Mouse (Mus musculus) myocyte (in vitro differentiated cells): ENCODE results near the gene Btbd16.

Experiments
- E2F4 ChIP-seq: IDR thresholded peaks from one replicate; pipeline ENCODE4 v1.6.1; 2011; ENCODE audit warnings: mild to moderate bottlenecking, control low read depth, moderate library complexity; ENCODE audit not compliant: insufficient read depth
- MAX ChIP-seq: IDR thresholded peaks from one replicate; pipeline ENCODE4 v1.6.1; 2011; ENCODE audit warnings: low read depth, mild to moderate bottlenecking, control low read depth
- POLR2A ChIP-seq: IDR thresholded peaks from one replicate; pipeline ENCODE4 v1.6.1; 2011; ENCODE audit warnings: low read depth, mild to moderate bottlenecking, control low read depth, moderate library complexity; ENCODE audit not compliant: insufficient read length
- TCF12 ChIP-seq: IDR thresholded peaks from one replicate; pipeline ENCODE4 v1.6.1; 2011; ENCODE audit warnings: mild to moderate bottlenecking, control low read depth; ENCODE audit not compliant: poor library complexity, insufficient read depth, severe bottlenecking
- USF1 ChIP-seq: IDR thresholded peaks from one replicate; pipeline ENCODE4 v1.6.1; 2011; ENCODE audit warnings: low read depth, mild to moderate bottlenecking, control low read depth, moderate library complexity

GRCm38 (mm10) chr7:130782501-130783050, 8.7 kb downstream of the Btbd16 start:
- TF ChIP-seq POLR2A (no peak), MAX (no peak), USF1 (no peak), E2F4 (no peak), TCF12 (no peak)
